Mouse (Mus musculus): ENCODE results near the gene Defb20.

DNA sequence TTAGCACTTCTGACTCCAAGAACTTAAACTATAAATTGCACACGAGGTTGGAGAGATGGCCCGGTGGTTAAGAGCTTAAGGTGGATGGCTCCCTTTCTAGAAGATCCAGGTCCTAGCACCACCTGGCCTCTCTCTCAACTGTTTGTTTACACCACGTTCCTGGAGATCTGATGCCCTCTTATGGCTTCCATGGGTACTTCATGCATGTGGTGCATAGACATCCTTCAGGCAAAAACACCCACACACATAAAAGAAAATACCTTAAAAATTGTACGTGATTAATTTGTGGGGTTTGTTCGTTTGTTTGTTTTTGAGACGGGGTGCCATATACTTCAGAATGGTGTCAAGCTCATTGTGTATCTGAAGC, 24.0 kb downstream of the Defb20 start:
- TF ChIP-seq CTCF (IDR thresholded peaks at IDR 0.05; ENCODE audit: low read depth, low read length): no peak
- TF ChIP-seq POLR2A (IDR thresholded peaks at IDR 0.05; ENCODE audit: borderline replicate concordance, low read depth, low read length): no peak

All from bone marrow macrophage, adult 2 months (primary cell).